Mouse (Mus musculus) mouse embryonic stem cell (cell line): ENCODE data around the gene Bnip3.

Experiments
- in situ Hi-C, 2 experiments: fragments of 300-500 bp; cut with MboI; formaldehyde crosslinking; loops; 1 replicate in 1 of 2; 3 replicates in 1 of 2; pipeline ENCODE4 v1.14.3; 2019 to 2020; ENCODE audit warnings: low sequenced_read_pairs in 2 of 2, low pct_unique_long_range_greater_than_20kb in 1 of 2, mixed read lengths in 1 of 2; ENCODE audit not compliant: unreplicated experiment in 1 of 2

Bnip3 gene

DNA sequence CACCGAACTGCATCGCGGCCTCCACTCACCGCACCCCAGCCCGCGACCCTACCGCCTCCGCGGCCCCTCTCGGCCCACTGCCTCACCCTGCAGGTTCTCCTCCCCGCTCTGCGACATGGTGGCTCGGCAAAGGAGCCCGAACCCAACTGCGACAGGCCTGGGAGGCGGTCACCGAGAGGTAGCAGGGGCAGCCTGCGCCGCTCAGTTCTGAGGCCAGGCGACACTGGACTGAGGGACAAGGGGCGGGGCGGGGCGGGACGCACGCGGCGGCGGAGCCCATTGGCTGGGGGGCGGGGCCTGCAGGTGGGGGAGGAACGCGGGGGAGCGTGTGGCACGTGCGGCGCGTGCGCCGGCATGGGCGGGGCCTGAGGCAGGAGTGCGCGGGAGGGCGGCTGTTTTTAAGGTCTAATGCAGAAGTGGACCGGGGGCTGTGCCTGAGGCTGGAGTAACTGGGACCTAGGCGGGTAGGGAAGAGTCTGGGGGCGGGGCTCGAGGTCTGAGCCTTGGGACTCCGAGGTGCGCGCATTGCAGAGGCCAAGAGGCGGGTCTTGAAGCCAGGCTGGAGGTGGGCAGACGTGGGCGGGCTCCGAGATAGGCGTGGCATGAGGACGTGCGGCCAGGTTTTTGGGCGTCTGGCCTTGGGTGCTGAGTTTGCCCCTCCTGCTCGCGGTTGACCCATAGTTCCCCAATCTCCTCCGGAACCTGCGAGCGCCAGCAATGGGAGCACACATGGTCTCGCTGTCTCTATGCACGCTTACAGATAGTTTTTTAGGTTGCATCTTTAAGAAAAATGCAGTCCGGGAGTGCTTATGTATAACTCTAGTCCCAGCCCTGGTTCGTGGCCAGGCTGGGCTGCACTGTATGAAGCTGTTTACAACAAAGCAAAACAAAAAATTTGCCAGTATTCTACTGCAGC, at the start of gene Bnip3:
Gene Bnip3 (minus strand): TSS at position 243 of the 916 bp plus-strand sequence.
- in situ Hi-C loops = no loop called here

DNA sequence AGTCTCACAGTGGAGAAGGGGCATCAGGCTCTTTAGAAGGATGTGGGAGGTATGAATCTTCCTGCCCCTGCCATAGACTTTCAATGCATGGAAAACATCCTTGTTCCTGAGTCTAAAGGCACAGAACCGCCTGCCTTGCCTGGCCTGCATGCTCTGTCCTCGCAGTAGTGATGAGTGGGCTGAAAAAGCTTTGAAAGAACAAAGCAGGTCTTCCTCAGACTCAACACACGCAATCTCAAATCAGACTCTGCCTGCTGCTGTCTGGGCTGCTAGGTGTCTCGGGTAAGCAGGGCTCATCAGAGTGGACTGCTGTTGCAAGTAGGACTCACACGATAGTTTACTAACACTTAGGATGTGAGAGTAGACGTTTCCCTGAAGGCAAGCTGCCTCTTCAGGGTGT, 47.8 kb upstream of the Bnip3 start:
- in situ Hi-C loops = no loop called here

DNA sequence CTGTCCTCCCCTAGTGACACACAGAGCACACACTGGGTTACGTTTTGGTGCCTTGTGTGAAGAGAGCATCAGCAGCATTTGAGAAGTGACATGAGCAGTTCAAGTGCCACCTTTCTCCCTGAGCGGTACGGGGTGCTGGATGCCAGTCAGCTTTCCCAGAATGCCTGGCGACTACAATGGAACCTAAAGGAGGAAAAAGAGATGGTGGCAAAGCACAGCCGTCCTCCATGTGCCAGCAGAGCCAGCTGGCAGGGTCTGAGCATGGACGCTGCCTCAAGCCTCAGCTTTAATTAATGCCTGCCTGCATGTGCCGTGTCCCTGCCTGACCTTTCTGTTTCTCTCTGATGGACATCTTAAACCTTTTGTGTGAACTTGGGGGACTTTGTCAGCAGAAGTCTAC, 46.5 kb upstream of the Bnip3 start:
- in situ Hi-C loops = no loop called here

DNA sequence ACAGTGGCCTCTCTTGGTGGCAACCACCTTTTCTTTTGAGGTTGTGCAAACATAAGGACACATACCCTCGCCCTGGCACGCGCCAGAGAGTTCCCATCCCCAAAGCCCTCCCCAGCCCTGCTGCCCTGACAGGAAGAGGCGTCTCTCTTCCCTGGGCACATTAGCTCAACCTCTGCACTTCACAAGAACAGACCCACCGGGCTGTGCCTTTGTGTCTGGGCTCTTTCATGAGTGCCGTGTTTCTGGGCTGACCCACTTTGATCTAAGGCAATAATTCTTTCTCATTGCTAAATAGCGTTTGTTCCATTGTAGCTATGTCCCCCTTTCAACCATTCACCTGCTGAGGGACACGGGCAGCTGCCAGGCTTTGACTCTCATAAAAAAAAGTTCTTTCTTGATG, 39.0 kb upstream of the Bnip3 start:
- in situ Hi-C loops = no loop called here

DNA sequence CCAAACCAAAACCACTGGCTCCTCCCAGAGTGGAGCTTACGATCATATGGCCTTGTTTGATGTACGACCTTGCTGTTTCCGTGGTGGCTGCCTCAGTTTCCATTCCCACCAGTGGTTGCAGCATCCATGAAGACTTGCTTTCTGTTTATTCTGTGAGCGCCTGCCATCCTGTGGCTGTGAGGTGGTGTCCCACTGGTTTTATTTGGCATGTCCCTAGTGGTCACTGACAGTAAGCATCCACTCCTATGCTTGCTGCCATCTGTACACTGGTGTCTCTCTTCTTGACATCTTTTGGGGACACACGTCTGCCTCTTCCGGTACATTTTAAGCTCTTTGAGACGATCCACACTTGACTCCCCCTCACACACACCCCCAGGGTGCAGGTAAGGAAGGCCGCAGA, 38.4 kb upstream of the Bnip3 start:
- in situ Hi-C loops = no loop called here

DNA sequence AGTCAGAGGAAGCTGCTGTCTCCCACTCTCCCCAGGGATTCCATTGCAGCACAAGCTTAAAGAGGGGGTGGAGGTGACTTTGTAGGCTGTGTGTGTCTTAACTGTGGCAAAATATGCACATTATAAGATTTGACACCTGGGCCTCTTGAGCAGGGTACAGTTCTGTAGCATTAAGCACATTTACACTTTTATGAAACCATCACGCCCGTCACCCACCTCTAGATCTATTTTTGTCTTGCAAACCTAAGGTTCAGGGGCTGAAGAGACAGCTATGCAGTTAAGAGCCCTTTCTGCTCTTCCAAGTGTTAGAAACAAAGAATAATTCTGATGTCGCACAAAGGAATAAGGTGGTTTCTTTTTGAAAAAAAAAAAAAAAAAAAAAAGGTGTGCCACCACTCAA, 36.3 kb upstream of the Bnip3 start:
- in situ Hi-C loops = no loop called here

DNA sequence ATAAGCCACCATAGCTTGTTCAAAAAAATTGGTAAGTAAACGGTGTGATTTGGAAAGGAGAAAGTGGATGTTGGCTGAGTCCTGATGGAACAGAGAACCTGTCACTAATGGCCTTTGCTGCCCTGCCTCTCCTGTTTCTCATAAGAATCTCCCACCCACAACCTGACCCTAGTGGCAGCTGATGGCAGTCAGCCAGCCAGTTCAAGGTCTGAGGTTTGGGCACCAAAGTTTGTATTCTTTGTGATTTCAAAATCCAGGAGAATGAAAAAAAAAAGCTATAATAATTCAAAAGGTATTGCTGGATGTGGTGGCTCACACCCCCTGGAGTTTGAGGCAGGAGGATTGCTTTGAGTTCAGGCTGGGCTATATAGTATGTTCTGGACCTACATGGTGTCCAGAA, 33.0 kb upstream of the Bnip3 start:
- in situ Hi-C loops = no loop called here

DNA sequence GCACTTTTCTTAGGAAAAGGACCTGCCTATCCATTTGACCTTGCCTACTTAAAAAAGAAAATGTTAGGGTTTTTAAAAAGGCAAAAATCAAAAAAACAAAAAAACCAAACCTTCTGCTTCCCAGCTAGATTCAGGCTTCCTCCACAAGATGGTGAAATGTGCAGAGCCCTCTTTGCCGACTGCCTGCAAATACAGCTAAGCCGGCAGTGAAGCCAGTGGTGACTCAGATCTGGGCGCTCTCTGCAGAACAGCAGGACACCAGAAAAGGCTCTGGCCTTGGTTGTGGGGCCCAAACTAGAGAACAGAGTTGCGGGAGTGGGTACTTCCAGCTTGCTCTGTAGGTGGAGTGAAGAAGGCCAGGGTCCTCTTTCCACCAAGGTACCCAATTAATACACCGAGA, 32.3 kb upstream of the Bnip3 start:
- in situ Hi-C loops = no loop called here

DNA sequence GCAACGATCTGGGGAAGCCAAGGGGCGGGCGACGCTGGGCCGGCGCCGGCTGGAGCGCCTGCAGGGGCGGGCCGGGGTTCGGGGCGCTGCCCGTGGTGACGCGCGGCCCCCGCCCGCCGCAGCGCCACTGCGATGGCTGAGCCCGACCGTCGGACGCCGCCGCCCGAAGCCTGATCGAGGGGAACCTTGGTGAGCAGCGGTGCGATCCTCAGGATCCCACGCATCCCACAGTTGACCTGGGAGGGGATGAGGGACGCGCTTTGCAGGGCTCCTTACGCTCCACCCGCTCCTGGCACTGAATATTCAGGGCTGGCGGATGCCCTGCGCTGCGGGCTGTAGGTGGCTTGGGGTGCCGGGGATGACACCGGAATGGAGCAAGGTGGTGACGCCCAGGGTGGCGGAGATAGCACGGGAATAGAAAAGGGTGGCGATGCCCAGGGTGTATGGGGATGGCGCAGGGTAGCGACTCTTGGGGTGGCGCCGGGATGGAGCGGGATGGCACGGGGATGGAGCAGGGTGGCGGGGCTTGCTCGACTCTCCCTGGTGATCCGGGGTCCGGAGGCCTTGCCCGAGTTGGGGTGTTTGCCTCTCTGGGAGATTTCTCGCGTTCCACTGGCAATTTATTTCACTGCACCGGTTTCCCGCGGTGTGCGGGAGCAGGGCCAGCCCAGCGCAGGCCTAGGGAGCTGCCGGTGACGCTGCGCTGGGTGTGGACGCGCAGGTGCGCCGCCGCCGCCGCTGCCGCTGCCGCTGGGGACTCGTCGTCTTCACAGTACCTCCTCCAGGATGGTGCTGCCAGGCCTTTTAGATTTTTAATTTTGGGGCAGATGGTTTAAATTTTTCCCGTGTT, 31.5 kb upstream of the Bnip3 start, which contains the start of gene Jakmip3:
Gene Jakmip3 (plus strand): TSS at position 119 of the 850 bp plus-strand sequence.
- in situ Hi-C loops = no loop called here

DNA sequence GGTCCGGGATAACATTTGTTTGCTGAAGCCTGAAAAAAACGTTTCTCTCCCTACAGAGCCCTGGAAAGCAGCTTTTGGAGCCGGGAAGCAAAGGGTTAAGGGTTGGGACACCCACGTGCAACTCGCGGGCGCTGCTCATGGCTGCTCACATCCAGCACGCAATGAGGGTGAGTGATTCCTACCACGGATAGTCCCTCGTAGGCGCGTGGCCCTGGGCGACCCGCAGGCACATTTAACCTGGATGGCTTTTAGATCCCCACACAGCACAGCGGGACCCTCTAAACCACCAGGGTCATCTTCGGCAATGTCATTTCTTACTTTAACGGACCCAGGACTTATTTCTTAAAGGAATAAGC, 30.9 kb upstream of the Bnip3 start:
- in situ Hi-C loops = no loop called here

DNA sequence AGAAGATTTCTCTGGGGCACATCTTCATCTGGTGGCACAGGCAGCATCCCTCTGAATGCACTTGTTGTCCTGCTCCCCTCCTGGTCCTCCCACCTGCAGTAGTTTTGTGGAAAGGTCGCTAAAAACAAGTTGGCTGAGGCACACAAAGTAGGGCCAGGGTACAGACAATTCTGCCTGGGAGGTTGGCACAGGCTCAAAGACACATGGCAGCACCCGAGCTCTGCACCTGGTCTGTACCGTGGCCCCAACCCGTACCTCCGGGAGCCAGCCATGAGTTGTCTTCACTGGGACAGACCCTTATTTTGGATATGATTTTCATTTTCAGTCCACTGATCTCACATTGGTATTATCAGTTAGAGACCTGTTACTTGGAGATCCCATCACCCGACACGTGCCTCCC, 29.7 kb upstream of the Bnip3 start:
- in situ Hi-C loops = no loop called here

DNA sequence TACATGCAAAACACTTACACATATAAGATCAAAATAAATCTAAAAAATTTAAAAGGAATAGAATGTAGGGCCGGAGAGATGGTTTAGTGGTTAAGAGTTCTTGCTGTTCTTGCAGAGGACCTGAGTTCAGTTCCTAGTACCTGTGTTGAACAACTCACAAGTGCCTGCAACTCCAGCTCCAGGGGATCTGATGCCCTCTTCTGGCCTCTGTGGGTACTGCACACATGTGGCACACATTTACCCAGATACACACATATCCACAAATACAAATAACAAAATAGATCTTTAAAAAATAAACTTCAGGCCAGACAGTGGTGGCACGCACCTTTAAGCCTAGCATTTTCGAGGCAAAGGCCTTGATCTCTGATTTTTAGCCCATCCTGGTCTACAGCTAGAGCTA, 25.2 kb upstream of the Bnip3 start:
- in situ Hi-C loops = no loop called here

DNA sequence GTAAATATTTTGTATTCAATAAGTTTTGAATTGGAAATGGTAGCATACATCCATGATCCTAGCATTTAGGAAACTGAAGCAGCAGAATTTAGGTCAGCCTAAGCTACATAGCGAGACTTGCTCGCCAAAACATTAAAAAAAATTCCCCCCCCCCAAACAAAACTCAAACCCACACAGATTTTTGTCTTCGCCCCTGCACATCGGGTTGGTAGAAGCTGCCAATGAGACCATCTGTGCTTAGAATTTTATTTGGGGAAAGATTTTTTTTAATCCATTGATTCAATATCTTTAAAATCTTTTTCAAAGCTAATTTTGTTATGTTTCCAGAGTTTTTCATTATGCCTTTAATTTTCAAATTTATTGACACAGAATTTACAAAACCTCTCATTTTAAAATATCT, 19.1 kb upstream of the Bnip3 start:
- in situ Hi-C loops = no loop called here

DNA sequence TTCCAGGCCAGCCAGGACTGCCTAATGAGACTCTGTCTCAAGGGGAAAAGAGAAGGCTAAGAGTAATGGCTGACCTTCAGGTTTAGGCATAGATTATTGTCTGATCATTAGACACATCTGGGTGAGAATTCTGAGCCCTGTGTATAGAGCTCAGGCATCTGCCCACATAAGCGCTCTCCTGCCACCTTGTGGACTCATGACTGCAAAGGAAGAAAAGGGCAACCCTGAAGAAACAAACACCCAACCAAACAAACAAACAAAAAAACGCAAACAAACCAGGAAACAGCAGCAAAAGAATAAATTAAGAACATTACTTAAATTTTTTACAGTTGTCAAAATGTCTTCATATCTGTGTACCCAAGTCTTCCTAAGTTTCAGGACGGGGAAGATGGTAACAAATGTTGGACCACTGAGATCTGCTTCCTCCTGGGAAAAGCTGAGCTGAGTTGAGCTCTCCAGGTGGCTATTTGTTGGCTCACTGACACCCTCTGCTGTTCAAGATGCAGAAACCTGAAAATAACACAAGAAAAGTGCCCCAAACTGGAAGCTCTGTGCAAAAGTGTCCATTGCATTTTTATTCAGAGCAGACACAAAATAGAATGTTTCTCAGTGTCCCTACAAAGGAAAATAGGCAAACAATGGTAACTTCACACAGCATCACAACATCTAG, 14.6 kb upstream of the Bnip3 start:
- in situ Hi-C loops = loop anchor here (5.0 kb wide), 1 partner anchor 82 kb away; no protein-coding TSS in a partner anchor

DNA sequence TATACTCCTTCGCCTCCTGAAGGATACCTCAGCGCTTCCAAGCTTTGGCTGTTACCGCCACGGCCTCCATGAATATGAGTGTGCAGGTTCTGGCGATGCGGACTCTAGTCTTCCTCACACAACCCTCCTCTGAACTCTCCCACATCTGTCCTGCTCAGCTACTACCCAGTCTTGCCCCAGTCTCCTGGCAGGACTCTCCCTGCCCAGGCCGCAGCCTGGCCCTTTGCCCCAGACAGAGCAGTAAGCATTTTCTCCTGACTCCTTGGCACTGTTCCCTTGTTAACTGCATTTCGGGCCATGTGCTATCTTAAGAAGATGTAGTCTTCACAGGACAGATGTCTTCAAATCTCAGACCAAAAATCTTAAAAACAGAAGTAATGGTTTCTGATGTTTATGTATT, 12.3 kb upstream of the Bnip3 start:
- in situ Hi-C loops = loop anchor here (5.0 kb wide), 1 partner anchor 79 kb away; no protein-coding TSS in a partner anchor

DNA sequence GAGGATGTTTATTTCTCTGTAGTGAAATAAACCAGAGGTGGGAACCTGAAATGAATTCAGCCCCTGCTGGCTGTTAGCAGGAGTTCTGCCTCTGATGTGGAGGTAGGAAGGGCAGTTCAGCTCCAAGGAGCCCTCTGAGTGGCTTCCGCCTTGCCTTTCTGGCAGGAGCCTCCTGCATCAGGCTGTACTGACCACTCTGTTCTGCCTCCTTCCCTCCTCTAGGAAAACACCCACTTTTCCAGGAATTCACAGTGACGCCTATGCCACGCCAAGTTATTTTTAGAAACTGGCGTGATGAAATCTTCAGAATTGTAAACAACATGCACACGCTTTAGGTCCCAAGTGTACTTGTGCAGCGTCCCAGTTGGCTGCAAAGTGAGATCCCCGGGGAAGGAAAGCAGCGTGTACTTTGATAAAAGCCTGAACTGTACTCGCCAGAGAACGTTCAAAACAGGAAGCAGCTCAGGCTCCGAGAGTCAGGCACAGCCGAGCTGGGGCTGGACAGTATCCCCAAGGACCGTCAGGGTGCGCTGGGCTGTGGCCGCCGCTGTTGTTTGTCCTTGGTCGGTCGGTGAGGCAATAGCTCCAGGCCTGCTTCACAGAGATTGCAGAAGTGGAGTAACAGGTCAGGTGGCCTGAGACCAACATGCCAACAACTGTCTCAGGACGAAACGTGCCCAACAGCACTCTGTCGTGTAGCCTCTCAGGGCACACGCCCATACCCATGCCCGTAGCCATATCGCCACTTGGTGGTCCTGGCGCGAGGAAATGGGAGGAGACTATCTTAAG, 10.0 kb upstream of the Bnip3 start:
- in situ Hi-C loops = no loop called here

DNA sequence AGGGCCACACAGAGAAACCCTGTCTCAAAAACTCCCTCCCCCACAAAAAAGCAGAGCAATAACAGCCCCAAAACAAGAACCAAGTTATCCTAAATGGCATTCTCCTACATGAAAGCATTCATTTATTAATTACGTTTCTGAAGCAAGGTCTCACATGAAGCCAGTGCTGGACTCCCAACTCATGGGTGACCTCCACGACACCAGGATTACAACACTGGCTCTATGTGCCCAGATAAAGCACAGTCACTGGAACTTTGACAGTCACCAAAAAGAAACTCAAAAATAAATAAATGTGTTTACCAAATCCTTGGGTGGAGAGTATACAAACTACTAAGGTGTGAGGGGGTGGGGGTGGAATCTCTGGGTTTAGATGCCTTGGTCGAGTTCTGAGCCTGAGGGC, 4.3 kb upstream of the Bnip3 start:
- in situ Hi-C loops = no loop called here

DNA sequence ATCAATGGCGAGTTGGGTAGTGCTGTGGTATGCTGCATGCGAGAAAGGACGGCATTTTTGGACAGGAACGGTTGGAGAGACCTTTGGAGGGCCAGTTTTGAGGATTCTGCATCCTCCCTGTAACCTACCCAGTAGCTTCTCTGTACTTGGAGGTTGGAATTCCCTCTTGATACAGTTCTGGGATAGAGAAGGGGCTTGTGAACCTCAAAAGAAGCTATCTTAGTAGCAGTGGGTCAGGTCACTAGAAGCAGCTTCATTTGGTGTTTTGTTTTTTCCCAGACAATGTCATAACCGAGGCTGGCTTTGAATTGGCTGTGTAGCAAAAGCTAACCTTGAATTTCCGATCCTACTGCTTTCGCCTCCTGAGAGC, 859 bp upstream of the Bnip3 start:
- in situ Hi-C loops = no loop called here
